Mouse (Mus musculus) cortical plate, adult 2 months (tissue): ENCODE results near the gene Pde4dip. TPM values are rescaled to one million over a fixed set of nuclear protein-coding genes. Genes with fewer than 3 reads are reported as not detected.

ENCODE experiments used
- H3K27ac ChIP-seq: fragments of 200-500 bp; 2 replicates; pipeline ENCODE4 v1.5.1; 2012; ENCODE audit warnings: low read length, control low read depth, inconsistent platforms; ENCODE audit not compliant: insufficient read depth
- H3K4me1 ChIP-seq: fragments of 200-500 bp; 2 replicates; pipeline ENCODE4 v1.6.1; 2011; ENCODE audit warnings: low read length; ENCODE audit not compliant: control insufficient read depth, insufficient read depth
- H3K4me3 ChIP-seq: fragments of 200-500 bp; 2 replicates; pipeline ENCODE4 v1.5.1; 2011; ENCODE audit warnings: mild to moderate bottlenecking, low read length, control low read depth; ENCODE audit not compliant: insufficient read depth
- CTCF ChIP-seq: fragments of 200-500 bp; IDR thresholded peaks from 2 replicates; pipeline ENCODE4 v1.5.1; 2011; ENCODE audit warnings: mild to moderate bottlenecking, control low read depth, low read length; ENCODE audit not compliant: insufficient read depth; ENCODE audit errors: extremely low read depth
- POLR2A ChIP-seq: fragments of 200-500 bp; IDR thresholded peaks from 2 replicates; pipeline ENCODE4 v1.6.1; 2011; ENCODE audit warnings: mild to moderate bottlenecking, low read length, control low read depth; ENCODE audit not compliant: insufficient read depth; ENCODE audit errors: extremely low read depth
- polyA plus RNA-seq: library from polyadenylated mRNA; depleted of rRNA; stranded (reverse); fragments of >200 nt; gene quantifications from 2 replicates; pipeline ENCODE4 v1.2.3, GENCODE M21; 2012

The Pde4dip gene
- polyA plus RNA-seq, 1 experiment = 103 TPM

DNA sequence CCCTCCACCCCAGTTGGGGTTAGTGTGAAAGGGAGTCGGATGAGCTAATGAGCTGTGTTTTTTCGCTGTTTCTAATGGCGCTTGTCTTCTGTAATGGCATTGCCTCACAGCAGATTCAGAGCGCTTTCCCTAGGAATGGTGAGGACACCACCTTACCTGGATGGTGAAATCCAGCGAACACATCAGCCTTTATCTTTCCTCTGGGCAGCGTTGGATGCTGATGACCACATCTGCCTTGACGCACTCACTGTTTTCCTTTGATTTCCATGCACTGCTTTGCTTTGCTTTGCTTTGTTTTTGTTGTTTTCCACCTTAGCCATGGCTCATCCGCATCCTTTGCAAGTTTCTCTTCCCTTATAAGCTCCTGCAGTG, 42.3 kb upstream of the Pde4dip start:
- TF ChIP-seq POLR2A (no peak), CTCF (no peak)
- Histone ChIP-seq H3K4me1 (no peaks in the 10 kb centered on the region), H3K4me3 (no peak overlapping the region), H3K27ac (no peak overlapping the region)

DNA sequence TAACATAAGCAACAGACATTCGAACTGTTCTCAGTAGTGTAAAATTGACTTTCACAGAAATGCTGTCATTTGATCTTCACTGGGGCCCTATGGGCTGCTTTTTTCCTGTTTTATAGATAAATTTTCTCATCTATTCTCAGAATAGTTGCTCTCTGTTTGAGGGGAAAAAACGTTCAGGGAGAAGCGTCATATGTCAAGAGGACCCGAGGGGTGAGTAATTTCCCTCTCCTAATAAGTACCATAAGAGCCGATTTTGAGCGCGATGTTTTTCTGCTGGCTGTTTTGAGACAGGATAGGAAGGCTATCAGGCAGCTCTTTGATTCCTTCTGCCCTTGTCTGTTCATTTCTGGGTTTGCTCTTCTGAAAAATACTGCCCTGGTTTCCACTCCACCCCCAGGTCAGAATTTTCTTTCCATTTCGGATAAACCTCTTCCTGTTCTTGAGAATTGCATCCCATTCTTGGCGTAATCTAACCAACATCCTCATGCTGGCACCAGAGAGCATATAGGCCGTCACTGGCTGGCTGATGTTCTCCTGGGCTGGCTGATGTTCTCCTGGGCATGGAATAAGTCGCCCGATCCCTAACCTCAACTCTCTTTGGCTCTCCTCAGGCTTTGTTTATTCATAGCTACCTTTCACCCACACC, 41.8 kb upstream of the Pde4dip start:
- H3K4me1 ChIP-seq = no peaks in the 10 kb centered on the region
- no peak for TF ChIP-seq POLR2A
- no peak for TF ChIP-seq CTCF

GRCm38 (mm10) chr3:97928968-97929858, 40.7 kb upstream of the Pde4dip start:
- Histone ChIP-seq H3K4me3 (no peak overlapping the region), H3K27ac (no peak overlapping the region), H3K4me1 (no peaks in the 10 kb centered on the region)
- peak; percentile 79 for TF ChIP-seq CTCF
- TF ChIP-seq POLR2A = no peak

More for the DNA sequence above, 41.8 kb upstream of the Pde4dip start:
- no peak overlapping the region for H3K4me3 ChIP-seq
- no peak overlapping the region for H3K27ac ChIP-seq

DNA sequence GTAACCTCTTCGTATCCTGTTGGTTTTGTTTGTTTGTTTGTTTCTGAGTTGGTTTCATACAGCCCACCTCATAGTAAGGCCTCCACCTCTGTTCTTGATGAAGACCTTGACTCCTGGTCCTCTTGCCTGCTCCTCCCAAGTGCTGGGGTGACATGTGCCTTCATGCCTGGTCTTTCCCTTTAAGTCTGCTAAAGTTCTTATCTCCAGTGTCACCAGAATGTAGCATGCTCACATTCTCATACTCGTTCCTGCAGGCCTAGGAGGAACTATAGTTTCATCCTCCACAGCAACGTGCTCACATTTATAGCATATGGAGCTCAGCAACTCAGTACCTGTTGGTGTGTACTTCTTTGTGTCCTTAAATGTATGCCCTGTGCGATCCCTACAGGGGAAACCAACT, 38.8 kb upstream of the Pde4dip start:
- Histone ChIP-seq H3K27ac (no peak overlapping the region), H3K4me3 (no peak overlapping the region), H3K4me1 (no peaks in the 10 kb centered on the region)
- TF ChIP-seq POLR2A (no peak), CTCF (no peak)

DNA sequence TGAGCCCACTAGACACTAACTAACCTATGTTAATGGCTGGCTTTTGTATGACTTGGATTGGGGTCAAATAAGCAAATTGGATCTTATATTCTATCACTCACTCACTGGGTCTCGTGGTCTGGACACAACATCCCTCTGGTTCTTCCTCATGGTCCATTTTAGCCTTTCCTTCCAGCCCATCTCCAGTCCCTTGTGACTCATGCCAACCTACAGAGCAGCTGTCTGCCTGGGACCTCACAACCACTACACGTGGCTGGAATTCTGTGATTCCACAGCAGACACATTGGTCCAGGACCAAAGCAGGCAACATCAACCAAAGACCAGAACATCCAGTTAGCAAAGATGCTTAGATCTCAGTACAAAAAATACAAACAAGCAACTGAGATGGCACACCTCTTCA, 36.7 kb upstream of the Pde4dip start:
- Histone ChIP-seq H3K4me1 (no peaks in the 10 kb centered on the region), H3K4me3 (no peak overlapping the region), H3K27ac (no peak overlapping the region)
- TF ChIP-seq CTCF = no peak
- TF ChIP-seq POLR2A = no peak

- TF ChIP-seq CTCF (no peak), POLR2A (no peak)
- H3K4me1 ChIP-seq = no peaks in the 10 kb centered on the region
- H3K27ac ChIP-seq = no peak overlapping the region
- no peak overlapping the region for H3K4me3 ChIP-seq
Observed at GRCm38 (mm10) chr3:97918885-97919550, 30.5 kb upstream of the Pde4dip start.

GRCm38 (mm10) chr3:97915081-97915480, 26.6 kb upstream of the Pde4dip start:
- Histone ChIP-seq H3K27ac (no peak overlapping the region), H3K4me1 (no peaks in the 10 kb centered on the region; the same call in 1 of the 2 replicates), H3K4me3 (no peak overlapping the region)
- TF ChIP-seq CTCF (0 out of 2 replicates have a peak, but pooled peaks have one; percentile 5), POLR2A (no peak)

GRCm38 (mm10) chr3:97911093-97911492, 22.6 kb upstream of the Pde4dip start:
- TF ChIP-seq POLR2A = no peak
- no peak for TF ChIP-seq CTCF
- no peaks in the 10 kb centered on the region; the same call in 1 of the 2 replicates for H3K4me1 ChIP-seq
- H3K27ac ChIP-seq = no peak overlapping the region
- H3K4me3 ChIP-seq = no peak overlapping the region

DNA sequence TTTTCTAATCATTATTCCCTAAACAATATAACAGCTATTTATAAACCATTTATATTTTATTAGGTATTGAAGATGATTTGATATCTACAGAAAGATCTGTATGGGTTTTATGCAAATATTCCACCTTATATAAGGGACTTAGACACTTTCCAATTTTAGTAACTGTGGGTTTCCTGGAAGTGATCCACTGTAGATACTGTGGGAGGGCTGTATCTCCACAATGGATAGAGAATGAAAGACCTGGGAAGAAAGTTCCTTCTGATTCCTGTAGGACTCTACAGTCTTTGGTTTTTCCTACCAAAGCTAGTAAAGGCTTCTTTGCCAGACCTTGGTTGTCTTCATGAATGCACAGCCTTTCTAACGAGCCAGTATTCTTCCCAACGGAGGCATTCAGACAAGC, 21.2 kb upstream of the Pde4dip start:
- H3K27ac ChIP-seq = no peak overlapping the region

More for the DNA sequence above, 21.2 kb upstream of the Pde4dip start:
- no peak overlapping the region for H3K4me3 ChIP-seq
- no peaks in the 10 kb centered on the region; the same call in 1 of the 2 replicates for H3K4me1 ChIP-seq
- no peak for TF ChIP-seq CTCF
- TF ChIP-seq POLR2A = no peak
